Mouse (Mus musculus) heart, adult 2 months (tissue): ENCODE measurements around the gene Cyb5r4.

Experiments used
- CTCF ChIP-seq: fragments of 200-600 bp; IDR thresholded peaks from 2 replicates; pipeline ENCODE4 v1.8.1; 2022; ENCODE audit warnings: antibody characterized with exemption, mild to moderate bottlenecking, moderate library complexity
- EP300 ChIP-seq: fragments of 200-500 bp; IDR thresholded peaks from 2 replicates; pipeline ENCODE4 v1.6.1; 2011; ENCODE audit warnings: low read depth, low read length, control low read depth; ENCODE audit not compliant: insufficient read depth

- TF ChIP-seq EP300 = no peak
- TF ChIP-seq CTCF = no peak
Observed at GRCm38 (mm10) chr9:87062337-87062736, 40.5 kb downstream of the Cyb5r4 start.
